Mouse (Mus musculus): ENCODE measurements at regions not wholly inside any gene's neighbourhood (a gene's known extent, or its start where the extent isn't known, plus 50 kb on each side); places are given as distances from the start of the nearest gene placed in this dataset.

GRCm38 (mm10) chr10:46185763-46186458, 608.3 kb downstream of the Hace1 start:
- TF ChIP-seq CTCF (IDR thresholded peaks at IDR 0.05; ENCODE audit: borderline replicate concordance, insufficient read depth, low read length) (no peak), POLR2A (IDR thresholded peaks at IDR 0.05; ENCODE audit: low read depth, low read length) (no peak)
